Mouse (Mus musculus) ovary, postnatal 14 days (tissue): Measurements from ENCODE around the gene Cdk14.
"Not testable (repeated sequence)": the region's sequence is repeated elsewhere in the genome, so short reads cannot be mapped to it uniquely, and the experiment has no call there.

Source experiments
- DNase-seq: peaks from one replicate; pipeline ENCODE4 v3.0.0; 2022; ENCODE audit warnings: low spot score

The Cdk14 gene

DNA sequence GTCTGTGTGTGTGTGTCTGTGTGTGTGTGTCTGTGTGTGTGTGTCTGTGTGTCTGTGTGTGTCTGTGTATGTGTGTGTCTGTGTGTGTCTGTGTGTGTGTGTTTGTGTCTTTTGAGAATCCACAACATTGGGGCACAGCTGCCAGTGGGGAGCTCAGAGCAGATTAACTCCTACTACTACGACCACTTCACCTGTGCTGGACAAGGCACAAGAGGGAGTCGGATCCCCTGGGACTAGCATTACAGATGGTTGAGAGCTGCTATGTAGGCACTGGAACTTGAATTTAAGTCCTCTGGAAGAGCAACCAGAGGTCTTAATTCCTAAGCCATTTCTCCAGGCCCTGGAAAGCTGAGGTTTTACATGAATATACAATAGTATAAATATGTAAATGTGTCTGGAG lies 433.9 kb downstream of the Cdk14 start:
- DNase-seq = no peak

DNA sequence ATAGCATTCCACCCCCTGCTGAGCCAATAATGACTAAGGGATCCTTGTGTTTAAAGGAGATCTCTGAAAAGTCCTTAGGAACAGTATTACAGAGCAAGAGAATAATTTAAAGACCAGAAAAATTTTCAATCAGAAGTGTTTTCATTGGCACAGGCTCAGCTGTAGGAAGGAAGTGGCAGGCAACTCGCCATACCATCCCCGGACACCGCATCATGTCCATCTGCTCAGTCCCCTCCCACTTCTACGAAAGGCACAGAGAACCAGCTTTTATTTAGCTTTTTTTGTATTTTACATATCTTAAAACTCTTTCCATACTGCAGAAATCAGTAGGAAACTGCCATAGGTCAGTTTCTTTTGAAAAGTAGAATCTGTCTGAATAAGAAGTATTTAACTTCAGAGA lies 440.6 kb downstream of the Cdk14 start:
- DNase-seq = no peak

DNA sequence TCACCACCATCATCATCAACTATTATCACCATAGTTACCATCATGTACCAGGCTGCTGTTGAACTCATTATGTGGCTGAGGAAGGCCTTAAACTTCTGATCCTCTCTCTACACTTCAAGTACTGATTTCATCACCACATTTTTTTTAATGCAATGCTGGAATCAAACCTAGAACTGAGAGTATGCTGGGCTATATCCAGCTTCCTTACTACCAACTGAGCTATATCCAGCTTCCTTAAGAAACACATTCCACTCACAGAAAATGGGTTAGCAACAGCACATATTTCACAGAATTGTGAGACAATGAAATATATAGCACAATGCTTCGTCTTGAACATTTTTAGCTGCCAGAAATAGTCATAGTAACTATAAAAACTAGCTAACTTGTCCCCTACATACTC lies 446.7 kb downstream of the Cdk14 start:
- no peak for DNase-seq

DNA sequence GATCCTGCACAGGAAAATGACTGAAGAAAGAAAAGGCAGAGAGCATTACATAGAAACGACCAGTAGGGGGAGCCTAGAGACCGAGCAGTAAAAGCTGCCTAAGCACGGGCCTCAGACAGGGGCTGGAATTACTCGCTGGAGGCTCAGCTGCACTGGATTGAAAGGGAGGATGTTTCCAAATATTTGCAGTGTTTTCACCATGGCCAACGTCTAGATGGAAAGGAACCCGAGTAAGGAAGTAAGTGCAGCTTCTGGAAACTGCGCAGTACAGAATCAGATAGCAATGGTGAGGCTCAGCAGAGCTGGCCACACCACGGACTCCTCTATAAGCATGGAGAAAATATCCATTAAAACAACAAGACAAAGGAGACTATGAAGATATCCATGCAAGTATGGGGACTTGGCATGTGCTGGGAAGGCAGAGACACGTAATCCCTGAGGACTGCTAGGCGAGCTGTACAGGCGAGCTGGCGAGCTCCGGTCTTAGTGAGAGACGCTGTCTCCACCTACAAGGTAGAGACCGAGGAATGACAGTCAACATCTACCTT lies 458.0 kb downstream of the Cdk14 start:
- peak; percentile 46 for DNase-seq

DNA sequence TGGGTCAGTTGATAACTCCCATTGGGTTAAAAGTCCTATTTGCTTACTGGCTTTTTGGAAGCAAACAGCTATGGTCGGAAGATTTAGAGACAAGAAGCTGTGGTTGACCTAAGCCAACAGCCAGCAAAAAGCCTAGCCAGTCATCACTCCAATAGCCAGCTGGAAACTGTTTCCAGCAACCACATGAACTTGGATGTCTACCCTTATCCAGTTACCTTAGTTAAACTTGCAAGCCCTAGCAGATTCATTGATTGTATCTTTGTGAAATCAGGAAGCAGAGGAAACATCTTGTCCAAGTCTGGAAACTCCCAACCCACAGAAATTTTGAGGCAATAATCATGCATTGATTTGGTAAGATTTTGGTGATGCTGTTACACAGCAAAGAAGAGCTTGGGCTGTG lies 458.5 kb downstream of the Cdk14 start:
- no peak for DNase-seq

DNA sequence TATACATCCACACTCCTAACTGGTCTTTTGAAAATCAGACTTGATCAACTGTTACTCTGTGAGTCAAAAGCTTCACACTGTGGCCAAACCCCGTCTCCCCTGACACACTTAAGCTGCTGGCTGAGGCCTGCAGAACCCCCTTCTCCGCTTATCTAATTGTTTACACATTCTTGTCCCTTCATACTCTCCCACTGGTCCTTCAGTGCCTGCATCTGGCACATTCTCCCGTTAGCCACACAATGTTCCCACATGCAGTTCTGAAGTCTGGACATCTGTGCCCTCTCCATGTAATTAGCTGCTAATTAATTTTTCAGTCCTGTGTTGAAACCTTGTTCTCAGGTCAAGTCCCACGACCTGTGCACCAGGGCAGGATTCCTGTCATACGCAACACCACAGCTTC lies 460.7 kb downstream of the Cdk14 start:
- DNase-seq = no peak

DNA sequence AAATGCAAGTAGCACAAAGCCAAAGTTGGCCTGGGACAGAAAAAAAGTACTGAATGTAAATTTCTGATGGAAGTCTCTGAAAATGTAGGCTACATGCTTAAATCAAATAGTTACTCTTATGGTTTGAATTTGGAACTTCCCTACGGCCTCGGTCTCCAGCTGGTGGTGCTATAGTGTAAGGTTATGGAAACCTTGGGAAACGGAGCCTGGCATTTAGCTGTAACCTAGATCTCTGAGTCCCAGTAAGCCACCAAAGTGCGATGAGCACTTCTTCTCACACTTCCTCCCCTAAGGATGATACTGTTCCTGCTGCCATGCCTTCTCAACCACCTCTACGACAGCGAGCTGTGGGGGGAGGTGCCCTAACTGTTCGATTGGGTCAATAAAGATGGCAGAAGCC lies 464.1 kb downstream of the Cdk14 start:
- no peak for DNase-seq

DNA sequence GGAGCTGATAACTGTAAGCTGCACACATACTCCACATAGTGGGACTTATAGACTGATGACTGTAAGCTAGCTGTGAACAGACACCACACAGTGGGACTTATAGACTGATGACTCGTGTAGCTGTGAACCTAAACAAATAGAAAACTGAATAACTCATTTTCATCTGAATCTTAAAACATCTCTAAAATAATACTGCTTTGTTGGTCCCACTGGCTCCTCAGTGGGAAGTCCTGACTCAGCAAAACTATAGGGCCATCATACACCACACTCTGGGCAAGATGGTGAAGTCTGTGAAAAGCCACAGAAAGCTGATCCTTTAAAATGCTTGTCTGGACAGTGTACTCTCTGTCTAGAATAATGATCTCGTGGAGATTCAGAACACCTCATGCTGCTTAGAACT lies 464.7 kb downstream of the Cdk14 start:
- no peak for DNase-seq

DNA sequence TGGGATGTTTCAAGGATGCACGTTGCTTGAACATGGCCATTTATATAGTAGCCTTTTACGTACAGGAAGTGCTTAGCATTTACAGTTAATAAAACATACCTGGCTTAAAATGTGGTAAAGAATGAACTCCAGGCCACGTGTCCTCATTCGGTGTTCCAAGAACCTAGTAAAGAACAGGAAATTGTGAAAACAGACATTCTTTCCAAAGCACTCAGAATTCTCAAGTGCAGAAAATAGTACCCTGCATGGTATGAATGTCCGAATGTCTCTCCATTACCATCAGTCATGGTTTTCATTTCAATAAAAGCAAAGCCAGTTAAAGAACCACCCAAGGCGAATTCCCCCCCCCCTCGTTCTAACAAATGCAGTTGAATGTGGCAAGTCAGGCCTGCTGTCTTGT lies 470.7 kb downstream of the Cdk14 start:
- no peak for DNase-seq

DNA sequence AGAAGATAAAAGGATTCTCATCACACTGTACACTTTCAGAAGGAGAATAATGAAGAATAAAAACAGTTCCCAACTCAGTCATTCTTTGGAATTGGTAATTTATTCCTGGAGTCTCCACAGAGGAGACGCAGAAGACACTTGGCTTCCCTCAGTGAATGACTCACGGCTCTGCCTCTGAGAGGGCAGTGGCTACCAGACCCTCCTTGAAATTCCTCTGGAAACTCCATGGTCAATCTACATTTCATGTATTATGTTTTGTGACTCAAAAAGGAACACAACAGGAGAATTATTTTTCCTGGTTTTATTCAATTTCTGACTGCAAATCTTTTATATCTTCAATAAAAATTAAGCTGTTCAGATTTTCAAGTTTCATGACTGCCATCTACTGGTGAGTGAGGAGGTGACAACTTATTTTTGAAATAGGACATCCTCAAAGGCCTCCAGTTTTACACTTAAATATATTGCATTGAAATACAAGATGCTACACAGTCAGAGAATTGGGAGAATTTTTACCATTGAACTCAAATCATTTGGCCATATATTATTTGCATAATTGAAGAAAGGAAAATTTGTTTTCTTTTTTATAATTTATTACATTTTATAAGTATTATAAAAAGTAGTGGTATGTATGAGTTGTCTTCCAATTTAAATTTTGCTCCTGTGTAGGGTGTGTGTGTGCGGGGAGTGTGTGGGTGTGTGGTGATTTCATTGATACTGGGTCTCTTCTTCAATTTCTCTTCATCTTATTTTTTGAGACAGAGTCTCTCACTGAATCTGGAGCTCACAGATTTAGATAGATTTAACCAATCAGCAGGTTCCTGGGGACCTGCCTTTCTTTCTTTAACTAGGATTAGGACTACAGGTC lies 471.8 kb downstream of the Cdk14 start:
- DNase-seq = no peak

DNA sequence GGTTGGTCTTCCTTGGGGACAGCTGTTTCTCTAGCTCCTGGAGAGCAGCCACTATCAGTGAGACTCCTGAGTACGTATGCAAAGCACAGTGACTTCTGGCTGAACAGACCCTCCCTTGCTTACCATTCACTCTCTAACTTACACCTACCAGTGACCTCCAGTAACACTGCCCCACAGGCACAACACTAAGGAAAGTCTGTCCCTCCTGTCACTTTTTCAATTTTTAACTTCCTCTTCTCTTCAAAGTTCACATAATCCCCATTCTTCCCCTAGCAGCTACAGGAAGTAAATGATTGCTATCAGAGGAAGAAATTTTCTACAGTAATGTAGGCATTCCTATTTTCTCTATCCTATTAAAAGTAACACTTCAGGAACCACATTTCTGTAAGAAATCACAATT lies 485.0 kb downstream of the Cdk14 start:
- DNase-seq = no peak

DNA sequence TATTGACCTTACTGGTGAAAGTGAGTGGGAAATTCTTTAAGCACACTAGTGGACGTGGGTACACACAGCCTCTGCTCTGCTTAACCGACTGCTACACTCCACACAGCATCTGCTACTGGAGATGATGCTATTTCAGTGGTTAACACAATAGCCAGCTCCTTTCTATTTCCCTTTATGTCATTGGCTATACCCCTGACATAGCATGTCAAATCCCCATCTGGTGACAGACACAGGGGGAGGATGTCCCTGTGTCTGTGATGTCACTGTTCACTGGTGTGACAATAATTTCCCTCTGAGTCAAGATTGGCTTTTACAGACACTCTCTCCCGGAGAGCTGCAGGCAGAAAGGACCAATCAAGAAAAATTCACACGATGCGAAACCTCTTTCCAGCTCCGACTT lies 485.6 kb downstream of the Cdk14 start:
- no peak for DNase-seq

DNA sequence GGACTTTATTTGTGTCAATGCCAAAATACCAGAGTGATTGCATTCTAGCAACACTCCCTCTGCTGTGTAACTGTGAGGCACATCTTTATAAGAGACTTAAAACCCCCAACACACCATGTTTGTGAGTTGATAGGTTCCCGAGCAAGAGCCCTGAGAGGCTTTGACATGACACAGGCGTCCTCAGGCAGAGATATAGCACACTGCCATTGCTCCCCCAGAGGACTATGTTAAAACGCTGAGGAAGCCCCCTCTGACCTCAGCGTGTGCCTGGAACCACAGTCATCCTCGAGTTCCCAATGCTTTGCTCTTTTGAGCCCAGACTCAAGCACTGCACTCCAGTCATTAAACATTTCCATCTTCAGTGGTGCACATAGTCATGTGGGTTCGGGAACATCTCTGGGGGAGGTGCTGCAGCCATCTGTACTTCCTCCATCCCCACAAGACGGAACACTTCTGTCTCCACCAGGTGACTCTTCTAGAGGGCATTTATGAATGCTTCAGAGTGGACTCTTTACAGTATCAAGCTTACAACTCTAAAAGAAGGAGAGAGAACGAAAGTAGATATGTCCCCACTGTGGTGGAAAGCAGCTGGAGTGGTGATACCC lies 488.5 kb downstream of the Cdk14 start:
- DNase-seq = no peak

DNA sequence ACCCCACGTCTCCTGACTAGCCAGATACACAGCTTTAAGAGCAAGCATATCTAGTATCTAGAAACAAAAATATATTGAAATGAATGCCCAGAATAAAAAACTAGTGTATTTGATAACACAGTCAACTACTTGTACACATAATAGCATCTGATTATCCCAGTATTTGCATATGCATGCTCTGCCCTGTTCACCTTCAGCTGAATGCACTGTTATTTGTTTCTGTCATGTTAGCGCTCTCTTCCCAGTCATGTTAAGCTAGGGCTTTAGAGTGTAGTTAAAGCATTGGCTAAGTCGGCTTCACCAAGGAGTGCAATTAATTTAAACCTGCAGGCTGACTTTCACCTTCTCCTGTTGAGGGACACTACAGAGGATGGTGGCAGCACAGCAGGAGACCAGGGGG lies 490.5 kb downstream of the Cdk14 start:
- no peak for DNase-seq

DNA sequence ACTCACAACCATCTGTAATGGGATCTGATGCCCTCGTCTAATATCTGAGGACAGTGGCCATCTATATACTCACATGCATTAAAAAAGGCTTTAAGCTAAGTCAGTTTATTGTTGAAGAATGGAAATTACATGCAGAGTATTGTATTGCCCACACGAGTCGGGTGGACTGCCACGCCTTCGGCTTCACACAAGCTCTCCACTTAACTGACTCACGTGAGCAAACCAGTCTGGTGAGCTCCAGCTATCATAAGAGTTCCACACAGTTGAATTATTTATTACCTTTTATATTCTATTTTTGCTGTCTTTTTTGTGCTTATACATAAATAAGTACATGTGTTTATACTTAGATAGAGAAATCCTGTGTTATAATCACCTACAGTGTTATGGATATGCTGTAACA lies 495.2 kb downstream of the Cdk14 start:
- DNase-seq = no peak

DNA sequence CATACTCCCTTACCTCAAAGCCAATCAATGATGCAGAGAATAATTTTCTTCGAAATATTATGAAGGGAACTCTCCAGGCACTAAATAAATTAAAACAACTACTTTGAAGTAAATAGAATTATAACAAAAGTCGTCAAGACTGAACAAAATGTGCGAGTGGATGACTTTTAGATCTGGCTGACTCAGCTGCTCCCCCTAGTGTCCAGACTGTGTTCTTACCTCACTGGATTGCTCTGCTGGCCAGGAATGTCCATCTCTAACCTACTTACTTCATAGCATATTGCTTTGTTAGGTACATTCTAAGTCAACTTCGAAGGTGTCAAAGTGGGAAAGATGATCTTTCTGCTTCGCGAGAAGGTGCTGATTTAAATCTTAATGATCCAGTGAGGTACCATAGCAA lies 501.7 kb downstream of the Cdk14 start:
- DNase-seq = peak; percentile 47

DNA sequence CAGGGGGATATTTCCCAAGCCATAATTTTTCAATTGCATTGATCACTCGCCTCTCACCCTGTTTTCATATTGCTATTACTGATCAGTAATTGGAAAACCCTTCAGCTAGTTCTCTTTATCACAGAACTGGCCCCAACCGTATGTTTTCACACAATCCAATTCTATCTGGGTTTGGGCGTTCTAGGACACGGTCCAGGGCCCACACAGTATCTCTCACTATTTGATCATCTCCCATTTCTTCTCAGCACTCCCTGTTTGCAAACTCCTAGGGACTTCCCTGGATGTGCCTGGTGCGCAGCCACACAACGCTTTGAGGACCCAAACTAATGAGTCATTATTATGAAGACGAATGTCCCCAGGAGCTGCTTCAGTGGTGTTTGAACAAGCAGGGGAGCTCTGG lies 502.4 kb downstream of the Cdk14 start:
- no peak for DNase-seq

DNA sequence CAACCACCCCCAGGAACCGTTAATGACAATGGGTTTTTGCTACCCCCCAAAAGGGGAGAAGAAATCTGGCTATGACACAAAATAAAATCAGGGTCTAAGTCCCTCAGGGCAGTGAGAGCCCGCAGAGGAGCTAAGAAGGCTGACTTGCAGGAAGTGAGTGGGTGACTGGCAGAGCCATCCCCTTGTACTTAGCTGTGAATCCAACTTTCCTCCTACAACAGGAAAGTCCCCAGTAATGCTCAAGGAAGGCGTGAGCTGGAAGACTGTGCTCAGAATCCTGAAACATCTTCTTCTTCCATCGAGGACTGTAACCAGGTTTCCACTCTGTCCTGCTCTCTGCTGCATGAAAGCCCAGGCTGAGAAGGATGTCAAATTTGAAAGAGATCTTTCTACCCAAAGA lies 502.8 kb downstream of the Cdk14 start:
- no peak for DNase-seq

DNA sequence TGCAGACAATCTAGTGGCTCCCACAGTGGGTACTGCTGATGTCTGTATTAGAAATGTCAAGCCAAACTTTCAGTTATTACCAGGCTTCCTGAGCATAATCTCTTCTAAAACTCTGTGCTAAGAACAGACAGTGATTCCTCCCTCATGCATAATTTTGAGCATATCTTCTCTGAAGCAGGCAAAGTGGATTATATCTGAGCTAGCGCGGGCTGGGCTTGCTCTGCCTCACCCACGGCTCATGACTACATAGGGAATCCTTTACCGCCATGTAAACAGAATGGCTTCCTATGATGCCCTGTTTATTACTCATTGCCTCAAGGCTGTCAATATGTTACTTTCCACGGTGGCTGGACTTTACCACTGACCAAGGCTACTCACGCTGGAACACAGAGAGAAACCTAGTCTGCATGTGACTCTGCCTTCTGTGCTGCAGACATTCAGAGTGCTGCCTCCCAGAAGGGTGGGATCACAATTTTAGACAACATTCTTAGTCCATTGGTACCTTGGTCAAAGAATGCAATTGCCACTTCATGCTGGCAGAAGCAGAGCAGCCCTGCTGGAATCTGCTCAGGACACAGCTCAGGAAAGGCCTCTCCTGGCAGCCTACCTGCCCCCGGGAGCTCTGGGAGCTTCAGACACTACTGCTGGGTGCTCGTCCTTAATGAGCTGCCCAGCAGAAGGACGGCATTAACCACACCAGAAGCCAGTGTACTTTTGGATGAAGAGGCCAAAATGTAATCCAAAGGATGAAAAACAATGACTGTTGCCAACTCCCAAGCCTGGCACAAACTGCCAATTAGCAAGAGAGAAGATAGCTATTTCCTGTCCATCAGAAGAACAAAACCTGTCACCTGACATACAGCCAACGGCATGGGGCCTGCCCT lies 503.5 kb downstream of the Cdk14 start:
- DNase-seq = no peak

DNA sequence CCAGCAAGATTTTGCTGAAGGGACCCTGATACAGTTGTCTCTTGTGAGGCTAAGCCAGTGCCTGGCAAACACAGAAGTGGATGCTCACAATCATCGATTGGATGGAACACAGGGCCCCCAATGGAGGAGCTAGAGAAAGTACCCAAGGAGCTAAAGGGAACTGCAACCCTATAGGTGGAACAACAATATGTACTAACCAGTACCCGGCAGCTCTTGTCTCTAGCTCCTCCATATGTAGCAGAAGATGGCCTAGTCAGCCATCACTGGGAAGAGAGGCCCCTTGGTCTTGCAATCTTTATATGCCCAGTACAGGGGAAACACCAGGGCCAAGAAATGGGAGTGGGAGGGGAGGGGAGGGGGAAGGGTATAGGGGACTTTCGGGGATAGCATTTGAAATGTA lies 515.2 kb downstream of the Cdk14 start:
- DNase-seq = not testable (repeated sequence)

DNA sequence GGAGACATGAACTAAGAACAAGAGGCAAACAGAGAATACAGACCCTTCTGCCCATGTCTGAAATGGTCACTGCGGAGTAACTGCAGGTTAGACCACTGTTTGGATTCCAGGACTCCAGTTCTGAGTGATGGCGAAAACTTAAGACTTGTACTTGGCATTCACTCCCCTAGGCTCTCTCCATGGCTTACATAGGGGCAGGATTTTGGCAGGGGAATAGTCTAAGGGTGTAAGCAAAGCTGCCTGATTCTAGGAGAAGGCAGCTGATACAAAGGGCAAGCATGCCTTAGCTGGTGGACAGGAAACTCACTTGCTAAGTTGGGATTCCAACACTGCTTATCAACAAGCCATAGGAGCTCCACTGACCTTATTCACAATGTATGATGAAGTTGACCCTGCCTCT lies 521.9 kb downstream of the Cdk14 start:
- DNase-seq = no peak

DNA sequence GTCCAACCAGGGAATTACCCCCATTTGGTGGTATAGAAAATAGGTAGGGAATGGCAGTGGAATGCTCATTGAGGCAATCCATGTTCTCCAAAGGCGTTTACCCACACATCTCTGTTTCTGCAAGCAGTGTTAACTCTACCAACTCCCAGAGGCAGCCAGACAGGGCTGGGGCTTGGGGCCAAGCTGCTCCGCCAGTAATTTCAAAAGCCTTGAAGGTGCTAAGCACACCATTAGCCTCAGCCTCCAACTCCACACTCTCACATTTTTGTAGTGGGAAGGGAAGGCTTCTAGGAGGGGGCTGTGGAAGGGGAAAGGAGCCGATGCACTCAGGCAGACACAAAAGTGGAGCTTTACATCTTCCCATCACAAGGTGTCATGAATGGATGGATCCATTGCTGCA lies 525.1 kb downstream of the Cdk14 start:
- no peak for DNase-seq

DNA sequence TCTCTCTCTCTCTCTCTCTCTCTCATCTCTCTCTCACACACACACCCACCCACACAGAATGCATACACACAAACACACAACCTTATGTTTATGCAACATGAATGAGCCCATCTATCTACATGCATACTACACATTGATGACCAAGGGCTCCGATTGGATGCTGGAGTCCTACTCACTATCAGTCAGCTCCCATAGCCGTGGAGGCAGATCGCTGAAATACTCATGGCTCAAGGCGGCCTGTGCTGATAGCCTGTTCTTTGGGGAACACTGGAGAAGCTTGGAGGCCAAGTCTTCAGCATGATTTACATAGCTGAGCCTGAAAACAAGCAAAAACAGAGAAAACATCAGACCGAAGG lies 526.3 kb downstream of the Cdk14 start:
- DNase-seq = no peak
